Mouse (Mus musculus) G1E (cell line): ENCODE results near the gene Ppip5k1. TPM values are rescaled to one million over a fixed set of nuclear protein-coding genes. Genes with fewer than 3 reads are reported as not detected.
A peak's percentile ranks its signal among the peaks of the same experiment; 100 is the strongest.

Experiments
- ATAC-seq: 2 replicates; pipeline ENCODE4 v1.8.0; 2016; ENCODE audit warnings: mild to moderate bottlenecking; ENCODE audit not compliant: insufficient number of reproducible peaks, poor library complexity, low FRiP score, severe bottlenecking; ENCODE audit errors: extremely low read depth
- DNase-seq: peaks from one replicate; pipeline ENCODE4 v3.0.0; 2012; ENCODE audit warnings: low spot score
- H3K27me3 ChIP-seq: 2 replicates; pipeline ENCODE4 v1.6.1; 2012; ENCODE audit warnings: mild to moderate bottlenecking, low read length, inconsistent platforms; ENCODE audit not compliant: insufficient read depth
- H3K36me3 ChIP-seq: replicated peaks from 2 replicates; pipeline ENCODE3; 2012; ENCODE audit warnings: mild to moderate bottlenecking, inconsistent platforms
- H3K4me1 ChIP-seq: 2 replicates; pipeline ENCODE4 v1.6.1; 2012; ENCODE audit warnings: low read depth, low read length, inconsistent platforms, mixed read lengths; ENCODE audit not compliant: insufficient read depth
- H3K4me3 ChIP-seq: 2 replicates; pipeline ENCODE4 v1.5.1; 2012; ENCODE audit warnings: low read depth, mild to moderate bottlenecking, inconsistent platforms, low read length, moderate library complexity, mixed read lengths
- H3K9me3 ChIP-seq: replicated peaks from 2 replicates; pipeline ENCODE4 v1.6.1; 2012; ENCODE audit warnings: inconsistent platforms
- CTCF ChIP-seq: IDR thresholded peaks from 2 replicates; pipeline ENCODE4 v1.5.1; 2012; ENCODE audit warnings: low read depth, low read length, inconsistent platforms, mixed read lengths
- GATA1 ChIP-seq: IDR thresholded peaks from 2 replicates; pipeline ENCODE4 v1.6.1; 2012; ENCODE audit warnings: borderline replicate concordance, low read length, inconsistent platforms, mixed read lengths
- GATA2 ChIP-seq: IDR thresholded peaks from 2 replicates; pipeline ENCODE4 v1.6.1; 2012; ENCODE audit warnings: low read depth, low read length, inconsistent platforms, borderline replicate concordance
- POLR2AphosphoS5 ChIP-seq: IDR thresholded peaks from 2 replicates; pipeline ENCODE4 v1.6.1; 2012; ENCODE audit warnings: low read depth, low read length, inconsistent platforms; ENCODE audit not compliant: insufficient replicate concordance
- TAL1 ChIP-seq: conservative IDR thresholded peaks from 2 replicates; pipeline ENCODE4 v1.6.1; 2012; ENCODE audit warnings: low read depth, low read length, inconsistent platforms, mixed read lengths
- polyA plus RNA-seq: library from polyadenylated mRNA; stranded (reverse); fragments of >175 nt; gene quantifications from 2 replicates; pipeline ENCODE4 v1.2.3, GENCODE M21; 2012
- total RNA-seq, 2 experiments: library from RNA; stranded (forward) in 1 of 2; stranded (reverse) in 1 of 2; fragments of 200-1000 nt in 1 of 2; fragments of >200 nt in 1 of 2; fragmentation: Nextera tagmentation in 1 of 2; gene quantifications; 2 replicates each; pipeline ENCODE4 v1.2.3; 2014 to 2017

Ppip5k1 gene
- total and polyA plus RNA-seq, 3 experiments, result 2.6 to 15.2 (median 11.3) TPM

GRCm38 (mm10) chr2:121271928-121272516, 83.2 kb downstream of the Ppip5k1 start:
- peaks cover 28% of the 10 kb centered on the region for H3K36me3 ChIP-seq
- peaks cover 34% of the 10 kb centered on the region for H3K4me1 ChIP-seq
- ATAC-seq, result no peak
- DNase-seq, result no peak
- no peak for TF ChIP-seq GATA2
- TF ChIP-seq CTCF, result no peak
- TF ChIP-seq GATA1, result no peak
- H3K27me3 ChIP-seq, result no peaks in the 10 kb centered on the region
- no peaks in the 10 kb centered on the region for H3K9me3 ChIP-seq
- H3K4me3 ChIP-seq, result peak overlapping the region; percentile 91; the same call in 1 of the 2 replicates

GRCm38 (mm10) chr2:121271236-121271927, 83.8 kb downstream of the Ppip5k1 start, which contains the start of gene Trp53bp1:
Gene Trp53bp1, minus strand, starts transcription at chr2:121271407.
- Histone ChIP-seq H3K27me3 (no peaks in the 10 kb centered on the region), H3K4me3 (peak within 1 kb of the TSS; percentile 91), H3K9me3 (no peaks in the 10 kb centered on the region), H3K4me1 (peaks cover 33% of the 10 kb centered on the region), H3K36me3 (peaks cover 30% of the 10 kb centered on the region)
- ATAC-seq (peak; percentile 100), DNase-seq (peak; percentile 93)
- TF ChIP-seq POLR2AphosphoS5, result no peak
- TF ChIP-seq CTCF, result no peak
- no peak for TF ChIP-seq GATA1
- no peak for TF ChIP-seq GATA2
- TF ChIP-seq TAL1, result no peak

- H3K4me3 ChIP-seq, result peak overlapping the region; percentile 91
- DNase-seq (peak; percentile 40), ATAC-seq (no peak)
- H3K27me3 ChIP-seq, result no peaks in the 10 kb centered on the region
- no peaks in the 10 kb centered on the region for H3K9me3 ChIP-seq
- TF ChIP-seq TAL1 (no peak), GATA2 (no peak)
- peaks cover 27% of the 10 kb centered on the region for H3K4me1 ChIP-seq
- peaks cover 32% of the 10 kb centered on the region for H3K36me3 ChIP-seq
Measured at GRCm38 (mm10) chr2:121270521-121271235, 84.5 kb downstream of the Ppip5k1 start.

GRCm38 (mm10) chr2:121268446-121268845, 86.8 kb downstream of the Ppip5k1 start:
- no peaks in the 10 kb centered on the region for H3K9me3 ChIP-seq
- H3K4me1 ChIP-seq, result peaks cover 27% of the 10 kb centered on the region
- DNase-seq (no peak), ATAC-seq (no peak)
- no peak overlapping the region for H3K4me3 ChIP-seq
- H3K27me3 ChIP-seq, result no peaks in the 10 kb centered on the region
- H3K36me3 ChIP-seq, result peaks cover 45% of the 10 kb centered on the region
- TF ChIP-seq POLR2AphosphoS5 (no peak), CTCF (no peak)

Other genes starting within 250 kb of the Ppip5k1 start
- not detected in 2 replicates for gene Tgm7, start 245.6 kb downstream of the Ppip5k1 start, total RNA-seq (2014; fragmentation: Nextera tagmentation)
- 0.05 TPM in 1 of 2 replicates, not detected in the other for gene Tgm7, start 245.6 kb downstream of the Ppip5k1 start, total RNA-seq (2017)
- gene Tgm7, start 245.6 kb downstream of the Ppip5k1 start, polyA plus RNA-seq, result not detected in 2 replicates
- 25.1 and 29.3 TPM in 2 replicates for gene Adal, start 215.0 kb downstream of the Ppip5k1 start, total RNA-seq (2014; fragmentation: Nextera tagmentation)
- 15.2 and 15.5 TPM in 2 replicates for gene Adal, start 215.0 kb downstream of the Ppip5k1 start, total RNA-seq (2017)
- gene Adal, start 215.0 kb downstream of the Ppip5k1 start, polyA plus RNA-seq, result 2.4 and 2.9 TPM in 2 replicates
- gene Lcmt2, start 214.7 kb downstream of the Ppip5k1 start, total RNA-seq (2014; fragmentation: Nextera tagmentation), result 8.1 and 12.0 TPM in 2 replicates
- gene Lcmt2, start 214.7 kb downstream of the Ppip5k1 start, total RNA-seq (2017), result 8.0 and 9.6 TPM in 2 replicates
- 7.4 and 9.3 TPM in 2 replicates for gene Lcmt2, start 214.7 kb downstream of the Ppip5k1 start, polyA plus RNA-seq
- 73.7 and 75.2 TPM in 2 replicates for gene Tubgcp4, start 184.7 kb downstream of the Ppip5k1 start, total RNA-seq (2014; fragmentation: Nextera tagmentation)
- 60.9 and 61.9 TPM in 2 replicates for gene Tubgcp4, start 184.7 kb downstream of the Ppip5k1 start, total RNA-seq (2017)
- 8.5 and 19.1 TPM in 2 replicates for gene Tubgcp4, start 184.7 kb downstream of the Ppip5k1 start, polyA plus RNA-seq
- 20.1 and 29.1 TPM in 2 replicates for gene Zscan29, start 184.3 kb downstream of the Ppip5k1 start, total RNA-seq (2014; fragmentation: Nextera tagmentation)
- 12.9 and 16.3 TPM in 2 replicates for gene Zscan29, start 184.3 kb downstream of the Ppip5k1 start, total RNA-seq (2017)
- 10.2 and 10.3 TPM in 2 replicates for gene Zscan29, start 184.3 kb downstream of the Ppip5k1 start, polyA plus RNA-seq
- 41.1 and 44.1 TPM in 2 replicates for gene Trp53bp1, start 84.0 kb downstream of the Ppip5k1 start, total RNA-seq (2014; fragmentation: Nextera tagmentation)
- 20.1 and 21.6 TPM in 2 replicates for gene Trp53bp1, start 84.0 kb downstream of the Ppip5k1 start, total RNA-seq (2017)
- gene Trp53bp1, start 84.0 kb downstream of the Ppip5k1 start, polyA plus RNA-seq, result 16.2 and 25.9 TPM in 2 replicates
- gene Map1a, start 65.8 kb downstream of the Ppip5k1 start, total RNA-seq (2014; fragmentation: Nextera tagmentation), result 2.5 and 3.3 TPM in 2 replicates
- 0.66 and 2.2 TPM in 2 replicates for gene Map1a, start 65.8 kb downstream of the Ppip5k1 start, total RNA-seq (2017)
- gene Map1a, start 65.8 kb downstream of the Ppip5k1 start, polyA plus RNA-seq, result 7.0 and 7.4 TPM in 2 replicates
- 9.8 TPM in 1 of 2 replicates, not detected in the other for gene Ckmt1, start 2.3 kb upstream of the Ppip5k1 start, total RNA-seq (2014; fragmentation: Nextera tagmentation)
- gene Ckmt1, start 2.3 kb upstream of the Ppip5k1 start, total RNA-seq (2017), result 0.55 TPM in 1 of 2 replicates, not detected in the other
- gene Ckmt1, start 2.3 kb upstream of the Ppip5k1 start, polyA plus RNA-seq, result not detected in 2 replicates
- not detected in 2 replicates for gene Strc, start 31.8 kb upstream of the Ppip5k1 start, total RNA-seq (2014; fragmentation: Nextera tagmentation)
- gene Strc, start 31.8 kb upstream of the Ppip5k1 start, total RNA-seq (2017), result 0.05 TPM in 1 of 2 replicates, not detected in the other
- gene Strc, start 31.8 kb upstream of the Ppip5k1 start, polyA plus RNA-seq, result not detected in 2 replicates
- gene Pdia3, start 58.4 kb upstream of the Ppip5k1 start, total RNA-seq (2014; fragmentation: Nextera tagmentation), result 233 and 263 TPM in 2 replicates
- gene Pdia3, start 58.4 kb upstream of the Ppip5k1 start, total RNA-seq (2017), result 90.1 and 104 TPM in 2 replicates
- 315 and 418 TPM in 2 replicates for gene Pdia3, start 58.4 kb upstream of the Ppip5k1 start, polyA plus RNA-seq
- gene Catsper2, start 58.4 kb upstream of the Ppip5k1 start, total RNA-seq (2014; fragmentation: Nextera tagmentation), result 2.9 and 3.4 TPM in 2 replicates
- gene Catsper2, start 58.4 kb upstream of the Ppip5k1 start, total RNA-seq (2017), result 0.55 and 1.2 TPM in 2 replicates
- gene Catsper2, start 58.4 kb upstream of the Ppip5k1 start, polyA plus RNA-seq, result 0.11 and 0.13 TPM in 2 replicates
- not detected in 2 replicates for gene Ell3, start 88.9 kb upstream of the Ppip5k1 start, total RNA-seq (2014; fragmentation: Nextera tagmentation)
- 0.29 TPM in 1 of 2 replicates, not detected in the other for gene Ell3, start 88.9 kb upstream of the Ppip5k1 start, total RNA-seq (2017)
- 0.02 TPM in 1 of 2 replicates, not detected in the other for gene Ell3, start 88.9 kb upstream of the Ppip5k1 start, polyA plus RNA-seq
- 123 and 125 TPM in 2 replicates for gene Serf2, start 93.8 kb upstream of the Ppip5k1 start, total RNA-seq (2014; fragmentation: Nextera tagmentation)
- 282 and 373 TPM in 2 replicates for gene Serf2, start 93.8 kb upstream of the Ppip5k1 start, total RNA-seq (2017)
- 206 and 279 TPM in 2 replicates for gene Serf2, start 93.8 kb upstream of the Ppip5k1 start, polyA plus RNA-seq
- gene Hypk, start 97.9 kb upstream of the Ppip5k1 start, total RNA-seq (2014; fragmentation: Nextera tagmentation), result 20.7 and 21.5 TPM in 2 replicates
- gene Hypk, start 97.9 kb upstream of the Ppip5k1 start, total RNA-seq (2017), result 73.2 and 82.9 TPM in 2 replicates
- gene Hypk, start 97.9 kb upstream of the Ppip5k1 start, polyA plus RNA-seq, result 112 and 124 TPM in 2 replicates
- gene Serinc4, start 101.4 kb upstream of the Ppip5k1 start, total RNA-seq (2014; fragmentation: Nextera tagmentation), result not detected in 2 replicates
- 0.58 and 1.3 TPM in 2 replicates for gene Serinc4, start 101.4 kb upstream of the Ppip5k1 start, total RNA-seq (2017)
- not detected in 2 replicates for gene Serinc4, start 101.4 kb upstream of the Ppip5k1 start, polyA plus RNA-seq
- gene Mfap1b, start 118.7 kb upstream of the Ppip5k1 start, total RNA-seq (2014; fragmentation: Nextera tagmentation), result 36.4 and 42.6 TPM in 2 replicates
- gene Mfap1b, start 118.7 kb upstream of the Ppip5k1 start, total RNA-seq (2017), result 21.7 and 29.2 TPM in 2 replicates
- 2.5 and 5.3 TPM in 2 replicates for gene Mfap1b, start 118.7 kb upstream of the Ppip5k1 start, polyA plus RNA-seq
- gene Mfap1a, start 151.3 kb upstream of the Ppip5k1 start, total RNA-seq (2014; fragmentation: Nextera tagmentation), result 32.5 and 34.1 TPM in 2 replicates
- 54.2 and 57.1 TPM in 2 replicates for gene Mfap1a, start 151.3 kb upstream of the Ppip5k1 start, total RNA-seq (2017)
- 6.7 and 11.1 TPM in 2 replicates for gene Mfap1a, start 151.3 kb upstream of the Ppip5k1 start, polyA plus RNA-seq
- gene Wdr76, start 151.3 kb upstream of the Ppip5k1 start, total RNA-seq (2014; fragmentation: Nextera tagmentation), result 58.6 and 68.8 TPM in 2 replicates
- 50.5 and 56.5 TPM in 2 replicates for gene Wdr76, start 151.3 kb upstream of the Ppip5k1 start, total RNA-seq (2017)
- gene Wdr76, start 151.3 kb upstream of the Ppip5k1 start, polyA plus RNA-seq, result 1.9 and 2.7 TPM in 2 replicates